Mouse (Mus musculus) lung, postnatal 0 days (tissue): ENCODE data around the gene Sectm1b. TPM values are rescaled to one million over a fixed set of nuclear protein-coding genes. Genes with fewer than 3 reads are reported as not detected.

Experiments
- ATAC-seq: fragments of 200-750 bp; cut with Nextera tagmentation; 2 replicates; pipeline ENCODE4 v1.8.0; 2017; ENCODE audit warnings: moderate library complexity
- DNase-seq: peaks from one replicate; pipeline ENCODE4 v3.0.0-alpha.2; 2016; ENCODE audit warnings: low spot score
- H3K27ac ChIP-seq: fragments of 300-500 bp; sonication (generic); 2 replicates; pipeline ENCODE4 v1.5.1; 2014; ENCODE audit warnings: antibody characterized with exemption, mild to moderate bottlenecking, low read length, mixed read lengths
- H3K27me3 ChIP-seq: fragments of 300-500 bp; sonication (generic); replicated peaks from 2 replicates; pipeline ENCODE4 v1.6.1; 2014; ENCODE audit warnings: low read length, mixed read lengths; ENCODE audit not compliant: insufficient read depth
- H3K36me3 ChIP-seq: fragments of 300-500 bp; sonication (generic); 2 replicates; pipeline ENCODE4 v1.6.1; 2014; ENCODE audit warnings: low read length, mixed read lengths; ENCODE audit not compliant: insufficient read depth
- H3K4me1 ChIP-seq: fragments of 300-500 bp; sonication (generic); 2 replicates; pipeline ENCODE4 v1.6.1; 2014; ENCODE audit warnings: antibody characterized with exemption, low read depth, low read length, mixed read lengths; ENCODE audit not compliant: insufficient read depth
- H3K4me2 ChIP-seq: fragments of 300-500 bp; sonication (generic); replicated peaks from 2 replicates; pipeline ENCODE4 v1.6.1; 2014; ENCODE audit warnings: low read depth, mild to moderate bottlenecking, low read length, moderate library complexity, mixed read lengths
- H3K4me3 ChIP-seq: fragments of 300-500 bp; sonication (generic); 2 replicates; pipeline ENCODE4 v1.5.1; 2014; ENCODE audit warnings: low read depth, low read length
- H3K9ac ChIP-seq: fragments of 300-500 bp; sonication (generic); replicated peaks from 2 replicates; pipeline ENCODE4 v1.6.1; 2014; ENCODE audit warnings: low read depth, mild to moderate bottlenecking
- H3K9me3 ChIP-seq: fragments of 300-500 bp; sonication (generic); 2 replicates; pipeline ENCODE4 v1.6.1; 2016; ENCODE audit warnings: low read length, mixed read lengths
- CTCF ChIP-seq: IDR thresholded peaks from 2 replicates; pipeline ENCODE4 v1.5.1; 2016; ENCODE audit warnings: antibody characterized with exemption, mild to moderate bottlenecking
- EP300 ChIP-seq: IDR thresholded peaks from 2 replicates; pipeline ENCODE4 v1.6.1; 2016; ENCODE audit warnings: antibody characterized with exemption, mild to moderate bottlenecking, control low read depth
- WGBS: fragments of 180-500 bp; shearing (Covaris S2); extraction: QIAGEN DNeasy Blood & Tissue Kit; methylation state at CpG from one replicate; pipeline ENCODE4 v1.1.7; 2014; 5-methylcytosine and 5-hydroxymethylcytosine counted together
- polyA plus RNA-seq: library from polyadenylated mRNA; unstranded; fragments of >200 nt; fragmentation: Nextera tagmentation; extraction: Ambion mirVana; gene quantifications from 2 replicates; pipeline ENCODE4 v1.2.1, GENCODE M21; 2015

The Sectm1b gene
- polyA plus RNA-seq, 1 experiment from 2014 or later = 0.24 TPM

GRCm38 (mm10) chr11:121039302-121039701, 24.1 kb downstream of the Sectm1b start, which contains the start of gene Cd7:
Gene Cd7, minus strand, starts transcription at chr11:121039418.
- WGBS = 58% methylated on average over 5 of the region's 5 CpGs
- Histone ChIP-seq H3K4me2 (no peak within 1 kb of the TSS), H3K9me3 (no peaks in the 10 kb centered on the region), H3K4me1 (no peaks in the 10 kb centered on the region), H3K9ac (no peak within 1 kb of the TSS), H3K4me3 (no peak within 1 kb of the TSS), H3K27me3 (no peaks in the 10 kb centered on the region), H3K27ac (no peak within 1 kb of the TSS), H3K36me3 (no peaks in the 10 kb centered on the region)
- no peak for DNase-seq
- ATAC-seq = no peak
- TF ChIP-seq EP300 (no peak), CTCF (no peak)

GRCm38 (mm10) chr11:121038366-121039240, 24.8 kb downstream of the Sectm1b start:
- WGBS = 84% methylated on average over 11 of the region's 11 CpGs
- no peaks in the 10 kb centered on the region for H3K4me1 ChIP-seq
- H3K4me3 ChIP-seq = no peak overlapping the region
- H3K27ac ChIP-seq = no peak overlapping the region
- no peaks in the 10 kb centered on the region for H3K36me3 ChIP-seq
- no peaks in the 10 kb centered on the region for H3K9me3 ChIP-seq
- TF ChIP-seq CTCF = no peak
- TF ChIP-seq EP300 = no peak
- no peak overlapping the region for H3K9ac ChIP-seq
- H3K27me3 ChIP-seq = no peaks in the 10 kb centered on the region
- H3K4me2 ChIP-seq = no peak overlapping the region
- DNase-seq (no peak), ATAC-seq (no peak)

GRCm38 (mm10) chr11:121033118-121033517, 30.3 kb downstream of the Sectm1b start:
- no peaks in the 10 kb centered on the region for H3K4me1 ChIP-seq
- DNase-seq (no peak), ATAC-seq (no peak)
- no peaks in the 10 kb centered on the region for H3K36me3 ChIP-seq
- TF ChIP-seq CTCF (no peak), EP300 (no peak)
- no peak overlapping the region for H3K4me3 ChIP-seq
- H3K4me2 ChIP-seq = no peak overlapping the region
- no peaks in the 10 kb centered on the region for H3K9me3 ChIP-seq
- H3K9ac ChIP-seq = no peak overlapping the region
- no peak overlapping the region for H3K27ac ChIP-seq
- 77% methylated on average over 5 of the region's 5 CpGs for WGBS
- H3K27me3 ChIP-seq = no peaks in the 10 kb centered on the region

- H3K27ac ChIP-seq = no peak overlapping the region
- WGBS = 78% methylated on average over 7 of the region's 7 CpGs
- no peak overlapping the region for H3K4me2 ChIP-seq
- H3K9ac ChIP-seq = no peak overlapping the region
- H3K27me3 ChIP-seq = no peaks in the 10 kb centered on the region
- DNase-seq (no peak), ATAC-seq (no peak)
- H3K4me3 ChIP-seq = no peak overlapping the region
- H3K4me1 ChIP-seq = no peaks in the 10 kb centered on the region
- no peaks in the 10 kb centered on the region for H3K36me3 ChIP-seq
- H3K9me3 ChIP-seq = no peaks in the 10 kb centered on the region
- TF ChIP-seq CTCF (no peak), EP300 (no peak)
Measured at GRCm38 (mm10) chr11:121027259-121027658, 36.1 kb downstream of the Sectm1b start.

- Histone ChIP-seq H3K27ac (no peak overlapping the region), H3K9ac (no peak overlapping the region), H3K36me3 (no peaks in the 10 kb centered on the region), H3K4me3 (no peak overlapping the region), H3K4me1 (no peaks in the 10 kb centered on the region), H3K9me3 (no peaks in the 10 kb centered on the region), H3K27me3 (no peaks in the 10 kb centered on the region), H3K4me2 (no peak overlapping the region)
- WGBS = 51% methylated on average over 6 of the region's 6 CpGs
- TF ChIP-seq EP300 (no peak), CTCF (no peak)
- DNase-seq (no peak), ATAC-seq (no peak)
Measured at GRCm38 (mm10) chr11:121024163-121024562, 39.2 kb downstream of the Sectm1b start.

GRCm38 (mm10) chr11:121019501-121019900, 43.9 kb downstream of the Sectm1b start:
- Histone ChIP-seq H3K9ac (no peak overlapping the region), H3K4me1 (no peaks in the 10 kb centered on the region), H3K4me3 (no peak overlapping the region), H3K27ac (no peak overlapping the region), H3K9me3 (no peaks in the 10 kb centered on the region), H3K27me3 (no peaks in the 10 kb centered on the region), H3K36me3 (no peaks in the 10 kb centered on the region), H3K4me2 (no peak overlapping the region)
- no peak for ATAC-seq
- 85% methylated on average over 5 of the region's 5 CpGs for WGBS
- no peak for TF ChIP-seq CTCF
- no peak for TF ChIP-seq EP300
- DNase-seq = no peak
